Mouse (Mus musculus): ENCODE measurements around the gene Tnrc6a.

Tnrc6a gene

GRCm38 (mm10) chr7:123240064-123240463 is 116.4 kb downstream of the Tnrc6a start:
- ChIA-PET CTCF (interaction anchor here in 1 of 4 experiments (0.6 kb wide), 1 partner anchor 52 kb away, joined by 8 read pairs; no protein-coding TSS in a partner anchor), POLR2A (interaction anchor here (0.6 to 2.4 kb wide), 7 partner anchors 11 to 91 kb away, joined by 3 to 9 read pairs (median 3); no protein-coding TSS in a partner anchor)

DNA sequence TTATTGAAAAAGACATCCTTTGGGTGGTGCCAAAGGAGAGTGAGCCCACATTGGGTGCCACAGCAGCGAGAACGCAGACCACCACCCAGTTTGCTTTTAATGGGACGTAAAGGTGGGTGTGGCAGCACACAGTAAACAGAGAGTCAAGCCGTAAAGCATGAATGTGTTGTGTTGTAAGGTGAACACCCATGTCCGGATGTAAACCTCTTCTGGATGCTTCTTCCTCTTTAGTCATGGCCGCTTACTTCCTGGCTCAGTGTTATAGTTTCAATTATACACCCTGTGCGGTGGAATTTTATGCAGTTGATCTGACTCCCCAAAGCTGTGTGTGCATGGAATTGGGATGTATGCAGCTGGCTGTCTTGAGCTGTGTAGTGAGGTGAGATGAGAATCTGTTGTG is 118.6 kb downstream of the Tnrc6a start:
- CTCF ChIA-PET: no interaction called here

GRCm38 (mm10) chr7:123244833-123245232 is 121.1 kb downstream of the Tnrc6a start:
- POLR2A ChIA-PET: interaction anchor here in 2 of 4 experiments (0.6 kb wide), 2 partner anchors 32 to 832 kb away, joined by 3 read pairs; no protein-coding TSS in a partner anchor
- CTCF ChIA-PET: no interaction called here

More for the DNA sequence above, 118.6 kb downstream of the Tnrc6a start:
- POLR2A ChIA-PET: interaction anchor here in 1 of 4 experiments (1.0 kb wide), 1 partner anchor 9 kb away, joined by 3 read pairs; no protein-coding TSS in a partner anchor
